Mouse (Mus musculus): ENCODE data around the gene Lgi4.

Gene Lgi4

GRCm38 (mm10) chr7:31059108-31059507 lies at the start of gene Lgi4:
TSS of gene Lgi4 (plus strand) at chr7:31059342.
- peak; percentile 81 for DNase-seq (ENCODE audit: low read depth, low spot score)

GRCm38 (mm10) chr7:31012971-31013370 lies 46.2 kb upstream of the Lgi4 start:
- no peak for DNase-seq (ENCODE audit: low read depth, low spot score)

GRCm38 (mm10) chr7:31017104-31017901 lies 41.8 kb upstream of the Lgi4 start:
- DNase-seq (ENCODE audit: low read depth, low spot score) = no peak

- peak; percentile 73 for DNase-seq (ENCODE audit: low read depth, low spot score)
These were observed 30.5 kb upstream of the Lgi4 start for GRCm38 (mm10) chr7:31028609-31029008.

GRCm38 (mm10) chr7:31030717-31031116 lies 28.4 kb upstream of the Lgi4 start:
- DNase-seq (ENCODE audit: low read depth, low spot score) = peak; percentile 79

- no peak for DNase-seq (ENCODE audit: low read depth, low spot score)
These were observed 27.4 kb upstream of the Lgi4 start for GRCm38 (mm10) chr7:31031731-31032130.

- no peak for DNase-seq (ENCODE audit: low read depth, low spot score)
These were observed 25.6 kb upstream of the Lgi4 start for GRCm38 (mm10) chr7:31033409-31034165.

- DNase-seq (ENCODE audit: low read depth, low spot score) = peak; percentile 36
These were observed 24.4 kb upstream of the Lgi4 start for GRCm38 (mm10) chr7:31034789-31035188.

- no peak for DNase-seq (ENCODE audit: low read depth, low spot score)
These were observed 23.9 kb upstream of the Lgi4 start for GRCm38 (mm10) chr7:31035291-31035690.

GRCm38 (mm10) chr7:31036917-31037316 lies 22.2 kb upstream of the Lgi4 start:
- DNase-seq (ENCODE audit: low read depth, low spot score) = peak; percentile 51

GRCm38 (mm10) chr7:31037675-31038074 lies 21.5 kb upstream of the Lgi4 start:
- DNase-seq (ENCODE audit: low read depth, low spot score) = no peak

- peak; percentile 42 for DNase-seq (ENCODE audit: low read depth, low spot score)
These were observed 20.1 kb upstream of the Lgi4 start for GRCm38 (mm10) chr7:31039011-31039410.

- no peak for DNase-seq (ENCODE audit: low read depth, low spot score)
These were observed 18.7 kb upstream of the Lgi4 start for GRCm38 (mm10) chr7:31040281-31041022.

GRCm38 (mm10) chr7:31041023-31041407 lies 18.1 kb upstream of the Lgi4 start:
- DNase-seq (ENCODE audit: low read depth, low spot score) = no peak

- DNase-seq (ENCODE audit: low read depth, low spot score) = no peak
These were observed 17.4 kb upstream of the Lgi4 start for GRCm38 (mm10) chr7:31041662-31042315.

GRCm38 (mm10) chr7:31042431-31042910 lies 16.7 kb upstream of the Lgi4 start, which contains the start of gene Fxyd5:
TSS of gene Fxyd5 (minus strand) at chr7:31042481.
- no peak for DNase-seq (ENCODE audit: low read depth, low spot score)

- peak; percentile 63 for DNase-seq (ENCODE audit: low read depth, low spot score)
These were observed 9.9 kb upstream of the Lgi4 start for GRCm38 (mm10) chr7:31049135-31049845.

- no peak for DNase-seq (ENCODE audit: low read depth, low spot score)
These were observed 9.3 kb upstream of the Lgi4 start for GRCm38 (mm10) chr7:31049846-31050281.

GRCm38 (mm10) chr7:31050487-31050886 lies 8.7 kb upstream of the Lgi4 start:
- no peak for DNase-seq (ENCODE audit: low read depth, low spot score)

- DNase-seq (ENCODE audit: low read depth, low spot score) = no peak
These were observed 8.2 kb upstream of the Lgi4 start for GRCm38 (mm10) chr7:31050921-31051320.
